Mouse (Mus musculus) kidney, embryonic 14.5 days (tissue): ENCODE measurements around the gene Adprm. TPM values are rescaled to one million over a fixed set of nuclear protein-coding genes. Genes with fewer than 3 reads are reported as not detected.

ENCODE experiments used
- microRNA-seq: library from miRNA; unstranded; fragments of <30 nt; microRNA quantifications from one replicate; pipeline ENCODE4, GENCODE M21; 2016
- polyA plus RNA-seq: library from polyadenylated mRNA; unstranded; fragments of >200 nt; fragmentation: Nextera tagmentation; extraction: Ambion mirVana; gene quantifications from 2 replicates; pipeline ENCODE4 v1.2.1, GENCODE M21; 2014

Adprm gene
- polyA plus RNA-seq, 1 experiment from 2014 or later, result 27.7 TPM

Small RNA genes within 50 kb of the gene (microRNA-seq; reads per million reads assigned to microRNA genes)
- not detected for gene Mir6923

Other genes with a start within 250 kb of the Adprm start
- gene Pirt, start 140.6 kb downstream of the Adprm start, polyA plus RNA-seq, result 0.22 and 0.23 TPM in 2 replicates
- not detected in 2 replicates for gene Tmem238l, start 96.0 kb downstream of the Adprm start, polyA plus RNA-seq
- 1.7 TPM in 2 replicates for gene Tmem220, start 27.4 kb downstream of the Adprm start, polyA plus RNA-seq
- 11.8 and 19.2 TPM in 2 replicates for gene Sco1, start 76 bp upstream of the Adprm start, polyA plus RNA-seq
- 0.10 and 0.45 TPM in 2 replicates for gene Myh3, start 25.7 kb upstream of the Adprm start, polyA plus RNA-seq
- gene Myh2, start 118.4 kb upstream of the Adprm start, polyA plus RNA-seq, result not detected in 2 replicates
- gene Myh1, start 147.5 kb upstream of the Adprm start, polyA plus RNA-seq, result 0.04 TPM in 1 of 2 replicates, not detected in the other
- gene Myh4, start 185.4 kb upstream of the Adprm start, polyA plus RNA-seq, result not detected in 2 replicates
- gene Myh8, start 224.5 kb upstream of the Adprm start, polyA plus RNA-seq, result 0.04 and 0.12 TPM in 2 replicates